Mouse (Mus musculus) mature B cell (primary cell): Measurements from ENCODE around the gene Vmn2r96.
"Not testable (repeated sequence)": the region's sequence is repeated elsewhere in the genome, so short reads cannot be mapped to it uniquely, and the experiment has no call there.

Experiments used
- in situ Hi-C: fragments of 300-500 bp; cut with MboI; formaldehyde crosslinking; loops from 2 replicates; pipeline ENCODE4 v1.14.3; 2019

Gene Vmn2r96

DNA sequence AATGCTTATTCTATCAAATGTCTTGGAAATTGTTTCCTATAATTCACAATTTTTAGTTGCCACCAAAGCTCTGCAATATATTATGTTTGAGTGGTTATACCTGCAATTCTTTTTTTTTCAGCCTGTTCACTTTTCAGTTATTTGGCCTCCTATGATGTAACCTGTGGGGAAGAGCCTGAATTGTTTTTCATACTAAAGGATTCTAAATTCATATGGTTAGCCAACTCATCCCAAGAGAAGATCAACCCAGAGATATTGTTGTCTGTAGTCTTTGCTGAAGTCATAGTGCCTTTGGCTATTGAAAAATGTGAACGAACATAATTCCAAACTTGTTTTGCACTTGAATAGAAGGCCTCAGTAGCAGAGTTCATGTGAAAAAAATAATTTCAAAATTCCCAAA lies at the start of gene Vmn2r96:
Gene Vmn2r96, plus strand, starts transcription at position 301 of the 400 bp plus-strand sequence.
- in situ Hi-C loops, result not testable (repeated sequence)

DNA sequence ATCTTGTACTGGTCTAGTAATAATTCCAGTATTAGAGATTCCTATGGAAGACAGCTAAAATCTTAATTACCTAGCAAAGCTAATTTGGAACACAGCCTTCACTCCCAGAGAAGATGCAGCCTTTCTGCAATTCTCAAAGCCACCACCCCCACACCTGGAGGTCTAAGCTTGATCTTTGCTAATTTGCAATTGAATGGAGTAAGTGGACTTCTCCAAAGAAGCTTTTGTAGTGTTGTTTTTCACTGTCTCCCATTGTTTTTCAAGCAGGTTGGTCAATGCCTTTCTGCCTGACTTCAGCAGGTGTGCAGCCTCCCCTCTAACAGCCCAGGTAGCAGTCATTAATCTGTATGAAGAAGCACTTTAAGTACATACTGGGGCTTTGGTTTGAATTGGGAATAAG lies 49.6 kb upstream of the Vmn2r96 start:
- in situ Hi-C loops, result no loop called here

DNA sequence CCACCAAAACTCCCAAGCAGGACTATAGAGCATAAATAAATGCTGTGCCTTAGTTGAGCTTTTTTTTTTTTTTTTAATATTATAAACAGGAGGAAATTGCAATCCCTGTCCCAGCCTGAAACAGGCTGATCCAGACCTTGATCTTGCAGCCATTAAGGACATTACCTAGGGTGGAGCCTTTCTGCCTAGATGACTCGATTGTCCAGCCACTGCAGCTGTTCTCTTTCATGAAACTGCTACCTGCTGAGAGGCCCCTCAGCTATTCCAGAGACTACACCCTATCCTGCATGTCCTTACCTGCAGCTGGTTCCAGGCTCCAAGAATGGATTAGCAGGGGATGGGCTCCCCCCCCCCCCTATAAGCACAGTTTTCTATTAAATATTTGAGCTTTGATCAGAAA lies 49.0 kb upstream of the Vmn2r96 start:
- in situ Hi-C loops, result no loop called here

DNA sequence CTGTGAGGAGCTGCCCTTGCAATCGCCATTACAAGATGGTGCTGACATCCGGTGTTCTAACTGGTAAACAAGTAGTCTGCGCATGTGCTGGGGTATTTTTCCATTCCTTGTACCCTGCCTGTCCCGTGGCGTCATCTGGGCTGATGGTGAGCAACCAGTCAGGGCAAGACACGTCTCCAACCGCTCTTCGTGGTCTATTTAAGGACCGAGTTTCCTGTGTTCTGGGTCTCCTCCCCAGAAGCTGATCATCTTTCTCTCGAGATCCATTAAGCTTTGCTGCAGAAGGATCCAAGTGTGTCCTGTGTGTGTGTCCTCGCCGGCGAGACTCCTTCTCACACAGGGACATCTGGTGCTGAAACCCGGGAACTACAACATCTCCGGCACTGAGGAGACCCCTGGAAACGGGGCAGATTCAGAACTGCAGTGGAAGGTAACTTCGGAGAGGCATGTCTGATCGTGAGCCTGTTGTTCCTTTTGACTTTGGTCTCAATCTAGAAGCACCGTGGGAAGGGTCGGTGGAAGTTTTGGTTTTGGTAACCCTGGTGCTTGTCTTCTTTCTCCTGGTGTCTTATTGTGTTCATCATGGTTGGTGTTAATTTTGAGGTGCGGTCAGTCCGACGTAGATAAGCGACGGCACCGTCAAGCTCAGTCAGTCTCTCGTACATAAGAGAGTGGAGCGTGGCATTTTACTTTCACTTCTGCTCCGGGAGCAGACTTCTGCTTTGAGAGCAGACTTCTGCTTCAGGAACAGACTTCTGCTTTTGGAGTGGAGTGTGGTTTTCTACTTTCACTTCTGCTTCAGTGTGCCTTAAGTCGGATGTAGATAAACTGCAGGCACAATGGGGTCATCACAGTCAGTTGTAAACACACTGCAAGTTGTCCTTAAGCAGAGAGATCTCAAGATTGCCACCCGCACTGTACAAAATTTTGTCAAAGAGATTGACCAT lies 14.5 kb upstream of the Vmn2r96 start:
- in situ Hi-C loops, result not testable (repeated sequence)

DNA sequence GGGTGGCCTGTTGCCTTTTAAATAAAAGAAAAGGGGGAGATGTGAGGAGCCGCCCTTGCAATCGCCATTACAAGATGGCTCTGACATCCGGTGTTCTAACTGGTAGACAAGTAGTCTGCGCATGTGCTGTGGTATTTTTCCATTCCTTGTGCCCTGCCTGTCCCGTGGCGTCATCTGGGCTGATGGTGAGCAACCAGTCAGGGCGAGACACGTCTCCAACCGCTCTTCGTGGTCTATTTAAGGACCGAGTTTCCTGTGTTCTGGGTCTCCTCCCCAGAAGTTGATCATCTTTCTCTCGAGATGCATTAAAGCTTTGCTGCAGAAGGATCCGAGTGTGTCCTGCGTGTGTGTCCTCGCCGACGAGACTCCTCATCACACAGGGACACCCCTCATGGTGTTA lies 6.8 kb upstream of the Vmn2r96 start:
- in situ Hi-C loops, result not testable (repeated sequence)

GRCm38 (mm10) chr17:18615151-18615550 lies 42.2 kb downstream of the Vmn2r96 start:
- in situ Hi-C loops, result not testable (repeated sequence)

DNA sequence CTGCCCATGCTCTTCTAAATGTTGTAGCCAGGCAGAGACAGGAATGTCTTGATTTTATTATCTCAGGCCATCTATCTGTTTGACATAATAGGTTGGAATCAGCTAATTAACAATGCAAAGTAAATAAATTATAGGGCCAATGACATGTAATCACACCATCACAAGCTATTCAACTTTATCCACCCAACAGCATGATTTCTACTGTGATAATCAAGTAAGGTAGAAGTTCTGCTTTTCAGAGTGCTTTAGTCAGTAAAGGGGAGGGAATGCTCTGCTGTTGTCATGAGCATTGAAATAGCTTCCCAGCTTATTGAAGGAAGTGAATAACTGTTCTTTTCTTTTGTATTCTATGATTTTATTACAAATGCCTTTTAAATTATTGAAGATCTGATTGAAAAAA lies 53.6 kb downstream of the Vmn2r96 start:
- in situ Hi-C loops, result no loop called here
